Mouse (Mus musculus): ENCODE results near the gene Usp6nl. TPM values are rescaled to one million over a fixed set of nuclear protein-coding genes. Genes with fewer than 3 reads are reported as not detected.

The Usp6nl gene
- total RNA-seq, 1 experiment = 9.1 TPM

DNA sequence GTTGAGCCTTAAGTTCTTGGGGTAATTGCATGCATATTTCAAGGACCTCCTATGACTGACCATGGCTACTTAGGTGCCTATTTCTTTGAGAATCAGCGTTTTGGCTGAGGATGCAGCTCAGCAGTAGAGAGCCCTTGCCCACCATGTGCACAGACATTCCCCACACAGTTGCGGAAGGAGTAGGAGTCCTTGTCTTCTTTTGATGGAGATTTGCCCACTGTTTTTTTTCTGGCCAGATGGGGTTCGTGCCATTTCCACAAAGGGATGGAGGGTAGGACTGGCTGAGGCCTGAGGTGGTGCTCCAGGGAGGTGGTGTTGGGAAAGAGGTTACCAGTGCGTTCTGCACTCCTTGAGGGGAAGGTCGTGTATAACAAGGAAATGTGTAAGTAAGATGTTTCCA is 91.9 kb downstream of the Usp6nl start:
- DNase-seq (ENCODE audit: low read depth, low spot score) = no peak
- Histone ChIP-seq H3K27ac (ENCODE audit: insufficient read depth, low read depth, low read length, poor library complexity, severe bottlenecking) (no peak overlapping the region), H3K4me3 (ENCODE audit: insufficient read depth in 1 of 2, low read depth in 1 of 2, low read length in 2 of 2, poor library complexity in 1 of 2, severe bottlenecking in 1 of 2) (no peak overlapping the region), H3K4me1 (ENCODE audit: control insufficient read depth in 2 of 2, insufficient read depth in 2 of 2, low read length in 2 of 2, poor library complexity in 1 of 2) (no peaks in the 10 kb centered on the region), H3K9ac (ENCODE audit: insufficient read depth, low read depth, low read length, poor library complexity, severe bottlenecking) (no peak overlapping the region), H3K36me3 (ENCODE audit: control insufficient read depth, insufficient read depth, low read length, poor library complexity, severe bottlenecking) (peaks cover 4% of the 10 kb centered on the region), H3K9me3 (ENCODE audit: control insufficient read depth, insufficient read depth, low read depth, low read length) (no peaks in the 10 kb centered on the region)
- no peak for TF ChIP-seq CHD2 (IDR thresholded peaks at IDR 0.05; ENCODE audit: low read depth, low read length)
- in situ Hi-C loops (cut with MboI; ENCODE audit: low sequenced_read_pairs in 2 of 2, unreplicated experiment in 2 of 2) = loop anchor here in 1 of 2 experiments (25.0 kb wide), 1 partner anchor 202 kb away; the partner anchor contains the start of gene Echdc3

- in situ Hi-C loops (cut with MboI; ENCODE audit: low sequenced_read_pairs in 2 of 2, unreplicated experiment in 2 of 2) = loop anchor here in 1 of 2 experiments (25.0 kb wide), 1 partner anchor 205 kb away; the partner anchor contains the start of gene Echdc3
- Histone ChIP-seq H3K36me3 (ENCODE audit: control insufficient read depth, insufficient read depth, low read length, poor library complexity, severe bottlenecking) (peaks cover 5% of the 10 kb centered on the region), H3K9me3 (ENCODE audit: control insufficient read depth, insufficient read depth, low read depth, low read length) (no peaks in the 10 kb centered on the region)
Observed at GRCm38 (mm10) chr2:6417158-6417557, 94.7 kb downstream of the Usp6nl start.

DNA sequence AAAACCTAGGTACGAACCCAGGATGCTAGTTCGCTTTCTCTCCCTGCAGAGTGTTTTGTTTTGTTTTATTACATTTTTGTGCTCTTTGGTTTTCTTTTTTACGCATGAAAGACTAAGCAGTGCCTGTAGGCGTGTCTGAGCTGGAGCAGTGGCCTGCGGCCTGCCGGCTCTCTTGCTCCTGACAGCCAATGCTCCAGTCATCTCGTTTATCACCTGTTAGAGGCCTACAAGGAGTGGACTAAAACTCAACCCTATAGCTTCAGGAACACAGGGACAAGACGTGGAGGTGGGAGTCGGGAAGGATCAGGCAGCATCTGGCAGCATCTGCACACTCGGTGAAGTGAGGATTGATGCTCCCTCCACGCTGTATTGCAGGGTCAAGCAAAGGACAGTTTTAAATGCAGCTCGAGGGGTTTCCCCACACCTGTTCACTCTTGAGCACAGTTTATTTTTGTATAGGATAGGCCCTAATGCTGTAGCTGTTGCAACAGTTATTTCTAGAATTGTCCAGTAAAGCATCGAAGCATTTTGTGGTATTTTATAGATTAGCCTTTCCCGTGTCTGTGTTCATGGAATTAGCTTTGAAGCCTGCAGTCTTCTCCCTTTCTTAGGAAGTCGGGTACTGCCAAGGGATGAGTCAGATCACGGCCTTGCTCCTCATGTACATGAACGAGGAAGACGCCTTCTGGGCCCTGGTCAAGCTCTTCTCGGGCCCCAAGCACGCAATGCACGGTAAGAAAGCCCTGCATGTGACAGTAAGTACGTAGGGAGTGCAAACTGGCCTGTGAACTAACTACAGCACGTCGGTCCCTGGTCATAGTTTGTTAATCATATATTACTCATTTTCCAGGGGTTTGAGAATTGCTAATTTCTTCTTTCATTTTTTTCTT is 101.4 kb downstream of the Usp6nl start:
- DNase-seq (ENCODE audit: low read depth, low spot score) = no peak
- in situ Hi-C loops (cut with MboI; ENCODE audit: low sequenced_read_pairs in 2 of 2, unreplicated experiment in 2 of 2) = loop anchor here in 1 of 2 experiments (25.0 kb wide), 1 partner anchor 212 kb away; the partner anchor contains the start of gene Echdc3

More at GRCm38 (mm10) chr2:6417158-6417557, 94.7 kb downstream of the Usp6nl start:
- Histone ChIP-seq H3K4me1 (ENCODE audit: control insufficient read depth in 2 of 2, insufficient read depth in 2 of 2, low read length in 2 of 2, poor library complexity in 1 of 2) (no peaks in the 10 kb centered on the region), H3K9ac (ENCODE audit: insufficient read depth, low read depth, low read length, poor library complexity, severe bottlenecking) (no peak overlapping the region; the same call in 1 of the 2 replicates), H3K4me3 (ENCODE audit: insufficient read depth in 1 of 2, low read depth in 1 of 2, low read length in 2 of 2, poor library complexity in 1 of 2, severe bottlenecking in 1 of 2) (no peak overlapping the region), H3K27ac (ENCODE audit: insufficient read depth, low read depth, low read length, poor library complexity, severe bottlenecking) (no peak overlapping the region)
- no peak for TF ChIP-seq HCFC1 (IDR thresholded peaks at IDR 0.05; ENCODE audit: borderline replicate concordance, insufficient read depth, low read length)
- no peak for TF ChIP-seq MAFK (IDR thresholded peaks at IDR 0.05; ENCODE audit: insufficient read depth, low read depth, low read length)
- no peak for TF ChIP-seq ZNF384 (IDR thresholded peaks at IDR 0.05; ENCODE audit: low read depth, low read length)
- no peak for TF ChIP-seq CHD2 (IDR thresholded peaks at IDR 0.05; ENCODE audit: low read depth, low read length)
- TF ChIP-seq ZC3H11A (IDR thresholded peaks at IDR 0.05; ENCODE audit: borderline replicate concordance, low read depth, low read length) = no peak
- DNase-seq (ENCODE audit: low read depth, low spot score) = no peak

GRCm38 (mm10) chr2:6424851-6425250 is 102.4 kb downstream of the Usp6nl start:
- in situ Hi-C loops (cut with MboI; ENCODE audit: low sequenced_read_pairs in 2 of 2, unreplicated experiment in 2 of 2) = loop anchor here in 1 of 2 experiments (25.0 kb wide), 1 partner anchor 213 kb away; the partner anchor contains the start of gene Echdc3
- H3K9me3 ChIP-seq (ENCODE audit: control insufficient read depth, insufficient read depth, low read depth, low read length) = no peaks in the 10 kb centered on the region
- TF ChIP-seq ZC3H11A (IDR thresholded peaks at IDR 0.05; ENCODE audit: borderline replicate concordance, low read depth, low read length) (no peak), HCFC1 (IDR thresholded peaks at IDR 0.05; ENCODE audit: borderline replicate concordance, insufficient read depth, low read length) (no peak), ZNF384 (IDR thresholded peaks at IDR 0.05; ENCODE audit: low read depth, low read length) (no peak), CHD2 (IDR thresholded peaks at IDR 0.05; ENCODE audit: low read depth, low read length) (no peak), MAFK (IDR thresholded peaks at IDR 0.05; ENCODE audit: insufficient read depth, low read depth, low read length) (no peak)
- no peak overlapping the region for H3K4me3 ChIP-seq (ENCODE audit: insufficient read depth in 1 of 2, low read depth in 1 of 2, low read length in 2 of 2, poor library complexity in 1 of 2, severe bottlenecking in 1 of 2)
- H3K9ac ChIP-seq (ENCODE audit: insufficient read depth, low read depth, low read length, poor library complexity, severe bottlenecking) = no peak overlapping the region
- H3K36me3 ChIP-seq (ENCODE audit: control insufficient read depth, insufficient read depth, low read length, poor library complexity, severe bottlenecking) = peaks cover 9% of the 10 kb centered on the region
- H3K27ac ChIP-seq (ENCODE audit: insufficient read depth, low read depth, low read length, poor library complexity, severe bottlenecking) = no peak overlapping the region
- no peak for DNase-seq (ENCODE audit: low read depth, low spot score)
- H3K4me1 ChIP-seq (ENCODE audit: control insufficient read depth in 2 of 2, insufficient read depth in 2 of 2, low read length in 2 of 2, poor library complexity in 1 of 2) = no peaks in the 10 kb centered on the region

More for the DNA sequence above, 101.4 kb downstream of the Usp6nl start:
- no peak overlapping the region for H3K4me3 ChIP-seq (ENCODE audit: insufficient read depth in 1 of 2, low read depth in 1 of 2, low read length in 2 of 2, poor library complexity in 1 of 2, severe bottlenecking in 1 of 2)
- H3K4me1 ChIP-seq (ENCODE audit: control insufficient read depth in 2 of 2, insufficient read depth in 2 of 2, low read length in 2 of 2, poor library complexity in 1 of 2) = no peaks in the 10 kb centered on the region
- H3K36me3 ChIP-seq (ENCODE audit: control insufficient read depth, insufficient read depth, low read length, poor library complexity, severe bottlenecking) = peaks cover 10% of the 10 kb centered on the region
- no peak for TF ChIP-seq MAFK (IDR thresholded peaks at IDR 0.05; ENCODE audit: insufficient read depth, low read depth, low read length)
- TF ChIP-seq ZNF384 (IDR thresholded peaks at IDR 0.05; ENCODE audit: low read depth, low read length) = no peak
- TF ChIP-seq HCFC1 (IDR thresholded peaks at IDR 0.05; ENCODE audit: borderline replicate concordance, insufficient read depth, low read length) = no peak
- TF ChIP-seq CHD2 (IDR thresholded peaks at IDR 0.05; ENCODE audit: low read depth, low read length) = no peak
- no peak for TF ChIP-seq ZC3H11A (IDR thresholded peaks at IDR 0.05; ENCODE audit: borderline replicate concordance, low read depth, low read length)
- H3K9me3 ChIP-seq (ENCODE audit: control insufficient read depth, insufficient read depth, low read depth, low read length) = no peaks in the 10 kb centered on the region
- H3K27ac ChIP-seq (ENCODE audit: insufficient read depth, low read depth, low read length, poor library complexity, severe bottlenecking) = no peak overlapping the region
- no peak overlapping the region for H3K9ac ChIP-seq (ENCODE audit: insufficient read depth, low read depth, low read length, poor library complexity, severe bottlenecking)
